Mouse (Mus musculus) brain, adult 2 months (tissue): ENCODE results near the gene Tnfsf8.

Experiments
- DNase-seq: peaks from one replicate; pipeline ENCODE4 v3.0.0; 2011; ENCODE audit warnings: low read depth, low spot score

Gene Tnfsf8

DNA sequence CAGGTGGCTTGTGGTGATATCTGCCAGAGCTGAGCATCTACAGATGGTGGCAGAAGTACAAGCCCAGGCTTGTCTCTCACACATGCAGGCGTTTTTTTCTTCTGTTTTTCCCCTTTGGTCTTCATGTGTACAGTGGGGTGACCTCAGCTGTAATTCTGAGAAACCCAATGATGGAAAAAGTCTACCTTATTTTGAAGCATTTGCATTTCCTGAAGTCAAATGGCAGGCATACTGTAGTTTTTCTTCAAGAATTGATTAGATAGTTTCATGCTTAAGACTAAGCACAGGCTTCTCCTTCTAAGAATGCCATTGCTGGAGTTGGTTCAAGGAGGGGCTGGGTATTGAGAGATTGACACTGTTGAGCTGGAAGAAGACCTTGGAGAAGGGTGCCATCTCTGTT is 18.9 kb downstream of the Tnfsf8 start:
- no peak for DNase-seq

DNA sequence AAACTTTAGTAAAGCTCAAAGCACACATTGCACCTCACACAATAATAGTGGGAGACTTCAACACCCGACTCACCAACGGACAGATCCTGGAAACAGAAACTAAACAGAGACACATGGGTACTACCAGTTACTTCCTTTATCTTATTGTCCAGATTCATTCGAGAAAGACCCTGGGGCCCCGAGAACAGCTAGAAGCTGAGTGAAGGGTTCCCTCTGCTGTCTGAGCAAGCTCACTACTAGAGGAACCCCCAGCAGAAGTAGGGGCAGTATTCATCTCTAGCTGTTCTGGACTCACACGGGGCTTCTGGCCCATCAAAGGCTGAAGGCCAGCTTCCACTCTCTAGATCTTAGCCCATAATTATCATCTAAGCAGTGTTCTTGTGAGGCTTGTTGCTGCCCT is 20.7 kb downstream of the Tnfsf8 start:
- peak; percentile 13 for DNase-seq

DNA sequence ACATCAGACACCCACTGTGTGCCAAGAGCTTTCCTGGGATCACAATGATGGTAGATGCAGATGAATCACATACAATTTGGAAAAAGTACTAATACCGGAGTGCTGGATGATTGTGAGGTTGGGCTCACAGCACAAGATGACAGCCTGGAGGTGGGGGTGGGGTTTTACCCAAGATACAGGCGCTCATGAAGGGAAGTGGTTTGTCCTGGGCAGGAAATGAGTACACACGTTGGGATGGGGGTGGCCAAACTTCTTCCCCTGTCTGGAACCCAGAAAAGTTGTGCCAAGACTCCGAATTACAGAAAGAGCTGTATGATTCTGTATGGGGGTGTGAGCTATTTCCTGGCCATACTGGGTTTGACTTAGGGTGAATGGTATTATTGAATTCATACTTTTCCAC is 38.0 kb downstream of the Tnfsf8 start:
- no peak for DNase-seq

DNA sequence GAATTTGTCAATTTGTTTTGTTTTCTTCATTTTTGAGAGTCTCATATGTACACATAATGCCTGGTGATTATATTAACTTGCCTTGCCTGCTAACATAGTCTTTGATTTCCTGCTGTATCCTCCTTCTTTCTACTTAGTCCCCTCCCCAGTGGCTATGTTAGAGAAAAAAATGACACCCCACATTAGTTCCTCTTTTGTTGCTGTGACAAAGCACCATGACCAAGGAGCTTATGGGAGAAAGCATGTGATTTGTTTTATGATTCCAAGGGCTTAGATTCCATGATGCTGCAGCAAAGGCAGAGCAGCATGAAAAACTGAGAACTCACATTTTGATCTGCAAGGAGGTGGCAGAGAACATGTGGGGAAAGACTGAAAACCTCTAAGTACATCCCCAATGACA is 43.6 kb downstream of the Tnfsf8 start:
- DNase-seq, result no peak

DNA sequence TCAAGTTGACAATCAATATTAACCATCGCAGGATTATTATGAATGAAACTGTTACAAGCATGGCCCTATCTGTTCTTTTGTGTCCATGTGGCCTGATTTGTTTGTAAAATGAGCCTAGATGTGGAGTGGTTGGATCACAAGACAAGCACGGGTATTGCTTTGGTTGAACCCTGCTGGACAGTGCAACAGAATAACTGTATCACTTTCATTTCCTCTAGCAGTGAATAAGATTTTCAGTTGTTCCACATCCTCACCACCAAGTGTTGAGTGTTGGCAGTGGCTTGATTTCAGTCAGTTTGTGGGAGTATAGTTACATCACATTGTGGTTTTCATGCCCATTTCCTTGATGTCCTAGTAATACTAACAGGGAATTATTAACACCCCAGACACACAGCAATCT is 45.5 kb downstream of the Tnfsf8 start:
- DNase-seq, result no peak

DNA sequence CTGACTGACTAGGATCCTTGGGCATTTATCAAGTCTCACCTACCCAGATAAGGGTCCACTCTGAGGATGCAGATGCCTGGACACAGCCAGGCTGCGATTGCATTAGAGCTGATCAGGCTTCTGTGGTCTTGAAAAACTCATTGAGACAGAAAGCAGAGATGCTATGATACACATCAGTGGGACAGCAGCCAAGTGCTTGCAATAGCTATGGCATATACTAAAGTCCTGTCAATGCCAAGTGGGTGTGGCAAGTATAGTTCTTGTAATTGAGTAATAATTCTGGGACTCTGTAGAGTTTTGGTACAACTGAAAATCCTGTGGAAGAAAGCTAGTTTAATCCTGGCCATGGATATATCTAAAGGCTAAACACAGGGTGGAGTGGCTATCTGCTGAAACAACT is 63.1 kb downstream of the Tnfsf8 start:
- no peak for DNase-seq

DNA sequence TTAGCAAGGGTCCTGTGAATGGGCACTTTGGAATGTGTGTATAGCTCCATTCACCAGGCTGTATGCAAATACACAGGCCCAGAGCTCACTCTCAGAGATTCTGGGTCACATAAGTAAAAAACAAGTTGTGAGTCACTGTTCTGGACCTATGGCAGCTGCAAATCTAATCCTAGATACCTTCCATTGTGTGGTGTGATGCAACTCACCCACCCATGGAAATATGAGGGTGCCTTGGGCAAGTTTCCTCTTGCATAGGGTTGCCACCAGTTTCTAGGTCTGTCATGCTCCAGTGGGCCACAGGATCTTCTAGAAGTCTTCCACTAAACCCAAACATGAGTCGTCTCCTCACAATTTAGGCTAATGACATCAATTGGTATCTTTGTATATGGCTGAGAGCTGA is 64.6 kb downstream of the Tnfsf8 start:
- no peak for DNase-seq

DNA sequence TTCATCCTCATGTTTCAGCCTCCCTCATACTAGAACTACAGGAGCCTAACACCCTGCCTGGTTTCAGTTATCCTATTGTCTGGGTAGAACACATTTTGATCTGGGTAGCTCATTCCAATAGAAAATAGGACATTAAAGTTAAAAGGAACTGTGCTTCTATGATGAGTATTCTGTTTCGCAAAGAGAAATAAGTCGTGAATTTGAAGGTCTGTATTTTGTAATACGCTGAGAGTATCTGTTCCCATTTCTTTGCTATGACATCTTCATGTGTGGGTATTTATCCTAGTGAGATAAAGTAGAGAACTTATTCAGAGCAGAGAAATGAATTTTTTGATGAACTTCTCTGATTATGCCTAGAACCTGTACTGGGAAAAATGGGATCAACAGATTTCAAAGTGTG is 68.8 kb downstream of the Tnfsf8 start:
- DNase-seq, result no peak

DNA sequence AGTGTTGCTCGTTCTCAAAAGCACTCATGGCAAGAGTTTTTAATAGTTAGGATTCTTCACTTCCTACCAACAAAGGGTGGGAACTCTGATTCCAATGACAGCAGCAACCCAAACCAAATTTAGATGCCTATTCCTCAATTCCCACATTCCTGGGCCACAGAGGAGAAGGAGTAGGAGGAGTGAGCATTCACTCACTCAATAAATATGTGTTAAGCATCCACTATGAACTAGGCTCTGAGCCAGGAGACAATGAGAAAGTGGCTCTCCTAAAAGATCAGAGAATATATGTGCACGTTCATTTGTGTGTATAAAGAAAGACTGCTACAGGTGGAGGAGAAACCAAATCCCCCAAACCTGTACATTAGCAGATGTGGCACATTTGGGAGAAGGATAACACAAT is 75.7 kb downstream of the Tnfsf8 start:
- DNase-seq, result no peak

DNA sequence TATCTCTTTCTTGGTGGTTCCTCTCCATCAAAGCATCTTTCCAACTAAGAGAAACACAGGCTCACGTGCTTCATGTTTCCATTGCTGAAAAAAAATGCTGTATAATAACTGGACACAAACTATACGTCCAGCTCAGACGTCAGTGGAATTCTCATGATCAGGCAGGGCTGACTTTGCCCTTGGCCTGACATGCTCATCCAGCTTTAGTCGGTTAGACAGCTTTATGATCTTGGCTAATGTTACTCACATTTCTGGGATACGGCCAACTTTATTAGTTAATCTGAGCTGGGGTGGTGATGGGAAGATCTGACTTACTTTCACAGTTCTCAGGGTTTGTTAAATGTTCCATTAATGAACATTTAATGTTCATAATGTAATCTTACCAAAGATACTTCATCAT is 77.3 kb downstream of the Tnfsf8 start:
- no peak for DNase-seq

DNA sequence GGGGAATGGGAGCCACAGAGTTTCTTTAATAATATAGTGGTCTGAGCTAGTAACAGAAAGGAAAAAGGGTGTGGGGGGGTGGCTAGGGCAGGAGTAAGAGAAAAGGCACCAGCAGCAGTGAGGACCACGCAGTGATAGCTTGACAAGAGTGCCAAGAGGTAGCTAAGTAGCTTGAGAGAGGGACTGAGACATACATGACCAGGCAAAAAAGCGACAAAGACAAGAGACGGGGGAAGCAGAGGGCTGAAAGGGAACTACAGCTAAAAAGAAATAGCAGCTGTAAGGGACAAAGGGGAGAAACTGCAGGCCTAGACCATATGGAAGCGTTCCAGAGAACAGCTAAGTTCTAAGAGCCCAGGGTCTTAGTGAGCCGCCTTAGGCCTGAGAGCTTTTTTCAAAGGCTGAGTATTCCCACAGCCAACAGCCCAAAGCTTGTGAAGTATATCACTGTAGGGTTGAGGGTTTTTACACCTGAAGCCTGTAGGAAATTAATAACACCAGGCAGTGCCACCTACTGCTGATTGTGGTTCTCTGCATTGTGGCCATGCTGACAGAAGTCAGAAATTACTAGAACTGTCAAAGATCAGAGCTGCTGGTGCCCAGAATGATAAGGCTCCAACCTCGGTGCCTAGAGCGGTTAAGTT is 78.1 kb downstream of the Tnfsf8 start:
- DNase-seq, result peak; percentile 29
